Mouse (Mus musculus) lung, postnatal 10 days (tissue): ENCODE measurements around the gene Inhbe.

Source experiments
- DNase-seq: peaks from one replicate; pipeline ENCODE4 v3.0.0; 2021

The Inhbe gene

DNA sequence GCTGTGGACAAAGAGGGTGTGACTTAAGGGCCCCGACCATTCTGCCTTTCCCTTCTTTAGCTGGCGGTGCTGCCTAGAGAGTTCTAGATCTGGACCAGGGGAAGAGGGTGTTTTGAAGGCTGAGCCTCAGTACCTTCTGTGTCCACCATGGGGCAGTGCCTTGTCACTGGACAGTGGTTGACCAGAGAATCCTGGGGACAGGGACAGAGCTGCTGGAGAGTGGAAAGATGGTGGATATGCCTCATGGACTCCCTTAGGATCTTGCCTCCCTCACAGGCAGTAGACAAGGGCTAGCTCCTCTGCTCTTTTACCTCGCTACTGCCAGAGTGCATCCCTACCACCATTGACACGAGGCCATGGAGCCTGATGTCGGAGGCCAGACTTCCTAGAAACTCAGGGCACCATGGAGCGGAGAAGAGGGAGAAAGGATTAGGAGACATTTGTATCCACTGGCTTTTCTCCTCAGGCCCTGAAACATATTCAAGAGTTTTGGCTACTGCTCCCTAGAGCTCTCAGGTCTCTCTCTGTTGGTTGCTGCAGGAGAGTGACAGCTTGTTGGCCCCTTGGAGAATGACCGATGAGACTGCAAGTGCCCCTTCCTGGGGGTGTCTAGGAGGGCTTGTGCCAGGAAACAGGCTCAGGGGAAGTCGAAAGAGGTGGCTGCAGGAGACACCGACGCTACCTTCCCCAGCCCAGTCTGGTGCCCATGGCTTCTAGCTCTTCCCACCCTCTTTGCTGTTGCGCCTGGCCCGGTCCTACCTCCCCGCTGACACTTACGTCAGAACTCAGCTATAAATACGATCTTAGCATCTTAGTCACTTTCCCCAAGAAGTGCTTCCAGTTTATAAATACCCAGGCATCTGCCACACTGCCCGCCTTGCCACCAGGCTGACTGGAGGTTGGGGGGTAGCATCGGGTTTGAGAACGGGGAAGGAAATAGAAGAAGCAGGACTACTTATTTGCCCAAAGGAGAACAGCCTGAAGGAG lies at the start of gene Inhbe:
Gene Inhbe, minus strand, starts transcription at position 503 of the 987 bp plus-strand sequence.
- DNase-seq, result peak; percentile 53

DNA sequence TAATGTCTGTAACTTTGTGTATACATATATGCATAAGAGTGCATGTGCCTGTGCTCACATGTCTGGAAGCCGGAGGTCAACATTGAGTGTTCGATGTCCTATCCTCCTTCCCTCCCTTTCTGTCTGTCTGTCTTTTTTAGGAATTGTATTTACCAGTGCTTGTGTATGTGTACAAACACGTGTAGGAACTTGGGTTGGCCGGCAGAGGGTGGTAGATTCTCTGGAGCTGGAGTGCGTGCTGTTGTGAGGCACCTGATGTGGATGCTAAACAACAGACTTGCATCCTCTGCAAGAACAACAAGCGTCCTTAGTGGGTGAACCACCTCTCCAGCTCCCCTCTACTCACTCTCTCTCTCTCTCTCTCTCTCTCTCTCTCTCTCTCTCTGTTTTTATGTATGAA lies 37.6 kb upstream of the Inhbe start:
- DNase-seq, result no peak

DNA sequence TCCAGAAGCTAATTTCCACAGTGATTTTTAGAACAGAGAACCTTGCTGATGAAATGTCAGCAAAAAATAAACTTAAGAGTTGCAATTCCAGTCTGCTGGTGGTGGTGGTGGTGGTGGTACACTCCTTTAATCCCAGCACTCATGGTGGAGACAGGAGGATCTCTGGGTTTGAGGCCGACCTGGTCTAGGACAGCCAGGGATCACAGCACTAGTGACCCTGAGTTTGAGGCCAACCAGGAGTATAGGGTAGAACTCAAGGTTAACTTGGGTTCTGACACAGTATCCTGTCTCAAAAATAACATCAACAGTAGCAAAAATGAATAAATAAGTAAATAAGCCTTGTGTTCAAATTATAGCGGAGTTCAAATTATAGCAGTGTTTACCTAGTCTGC lies 27.5 kb upstream of the Inhbe start:
- DNase-seq, result no peak

GRCm38 (mm10) chr10:127380767-127381742 lies 26.8 kb upstream of the Inhbe start:
- peak; percentile 76 for DNase-seq

- peak; percentile 96 for DNase-seq
Observed at GRCm38 (mm10) chr10:127380251-127380691, 26.1 kb upstream of the Inhbe start, which contains the start of gene R3hdm2. Gene R3hdm2 (plus strand): TSS chr10:127380327.

DNA sequence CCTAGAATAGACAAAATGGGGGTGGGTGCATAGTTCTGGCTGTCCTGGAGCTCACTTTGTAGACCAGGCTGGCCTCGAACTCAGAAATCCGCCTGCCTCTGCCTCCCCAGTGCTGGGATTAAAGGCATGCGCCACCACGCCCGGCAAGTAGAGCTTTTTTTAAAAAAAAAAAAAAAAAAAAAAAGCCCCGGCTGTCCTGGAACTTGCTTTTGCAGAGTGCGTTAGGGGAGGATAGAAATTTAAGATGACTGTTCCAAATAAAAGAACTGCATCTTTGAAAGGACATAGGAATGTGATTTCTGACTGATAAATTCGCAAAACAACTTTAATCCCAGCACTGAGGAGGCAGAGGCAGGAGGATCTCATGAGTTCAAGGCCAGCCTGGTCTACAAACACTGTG lies 25.4 kb upstream of the Inhbe start:
- DNase-seq, result no peak

GRCm38 (mm10) chr10:127377700-127378099 lies 23.5 kb upstream of the Inhbe start:
- no peak for DNase-seq

GRCm38 (mm10) chr10:127371023-127371422 lies 16.8 kb upstream of the Inhbe start:
- no peak for DNase-seq

DNA sequence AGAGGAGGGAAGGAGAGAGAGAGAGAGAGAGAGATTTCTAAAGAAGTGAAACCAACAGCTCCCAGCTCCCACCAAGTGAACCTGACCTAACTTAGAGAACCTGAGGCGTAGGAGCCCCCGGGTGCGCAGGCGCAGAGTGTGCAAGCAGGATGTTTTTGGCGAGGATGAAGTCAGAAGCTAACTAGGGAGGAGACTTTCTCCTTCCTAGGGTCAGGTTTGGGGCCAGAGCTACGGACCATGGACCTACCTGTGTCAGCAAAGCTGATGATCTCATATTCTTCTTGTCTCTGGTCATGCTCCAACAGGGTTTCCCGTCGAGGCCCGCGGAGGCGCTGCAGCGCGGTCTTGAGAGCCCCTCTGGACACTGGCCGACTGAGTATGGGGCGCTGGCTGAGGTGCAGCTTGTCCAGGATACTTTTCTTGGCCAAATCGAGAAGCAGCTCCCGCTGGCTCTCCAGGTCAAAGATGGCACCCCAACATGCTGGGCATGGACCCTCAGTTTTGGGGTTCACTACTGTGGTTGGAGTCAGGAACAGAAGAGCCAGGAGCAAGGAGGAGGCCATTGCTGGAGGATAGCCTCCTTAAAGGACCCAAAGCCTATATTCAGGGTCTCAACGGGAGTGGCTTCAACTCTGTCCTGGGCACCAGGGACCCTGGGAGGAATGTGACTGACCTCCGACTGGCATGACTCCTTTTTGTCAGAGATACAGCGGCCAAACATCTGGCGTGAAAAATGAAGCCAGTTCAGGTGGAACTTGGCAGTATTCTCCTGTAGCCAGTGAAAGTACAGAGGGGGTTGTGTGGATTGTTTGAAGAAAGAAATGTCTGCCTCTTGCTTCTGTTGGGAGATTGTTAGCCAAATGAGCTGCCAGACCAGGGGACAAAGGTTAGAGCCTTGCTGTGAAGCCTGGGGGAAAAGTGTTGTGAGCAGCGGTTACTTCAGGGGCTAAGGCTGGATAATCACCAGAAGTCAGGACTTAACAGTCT lies 15.9 kb upstream of the Inhbe start, which contains the start of gene Inhbc:
Gene Inhbc, minus strand, starts transcription at position 598 of the 987 bp plus-strand sequence.
- no peak for DNase-seq

DNA sequence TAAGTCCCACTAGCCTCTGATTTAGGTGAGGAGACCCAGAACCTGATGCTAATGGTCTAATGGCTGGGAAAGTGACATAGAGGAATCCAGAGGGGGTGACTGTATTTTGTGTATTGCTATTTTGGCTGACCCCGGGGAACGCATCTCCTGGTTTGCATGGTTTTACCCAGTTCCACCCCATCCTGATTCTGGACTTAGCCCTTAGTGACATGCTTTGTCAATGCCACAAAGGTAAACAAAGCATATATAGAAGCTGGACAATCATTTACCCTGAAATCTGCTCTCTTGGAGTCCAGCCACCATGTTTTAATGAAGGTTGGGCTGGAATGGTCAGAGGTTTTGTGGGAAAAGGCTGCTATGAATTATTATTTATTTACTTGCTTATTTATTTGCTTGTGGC lies 14.1 kb upstream of the Inhbe start:
- no peak for DNase-seq

DNA sequence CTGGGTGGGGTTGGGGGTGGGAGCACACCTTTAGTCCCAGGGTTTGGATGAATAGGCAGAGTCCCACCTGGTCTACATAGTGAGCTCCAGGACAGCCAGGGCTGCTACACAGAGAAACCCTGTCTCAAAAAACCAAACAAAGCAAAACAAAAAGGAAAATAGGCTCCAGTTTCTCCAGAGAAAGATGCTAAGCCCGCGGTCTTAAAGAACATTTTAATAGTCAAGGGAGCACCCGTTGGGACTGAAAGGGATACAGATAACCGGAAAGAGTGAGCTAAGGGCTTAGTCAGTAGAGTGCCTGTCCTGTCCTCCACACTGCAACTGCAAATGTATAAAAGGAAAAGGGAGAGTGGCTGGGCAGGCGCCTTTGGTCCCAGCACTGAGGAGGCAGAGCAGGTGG lies 12.9 kb upstream of the Inhbe start:
- no peak for DNase-seq

GRCm38 (mm10) chr10:127360714-127361113 lies 6.5 kb upstream of the Inhbe start:
- DNase-seq, result no peak

GRCm38 (mm10) chr10:127355336-127355735 lies 1.1 kb upstream of the Inhbe start:
- DNase-seq, result no peak

DNA sequence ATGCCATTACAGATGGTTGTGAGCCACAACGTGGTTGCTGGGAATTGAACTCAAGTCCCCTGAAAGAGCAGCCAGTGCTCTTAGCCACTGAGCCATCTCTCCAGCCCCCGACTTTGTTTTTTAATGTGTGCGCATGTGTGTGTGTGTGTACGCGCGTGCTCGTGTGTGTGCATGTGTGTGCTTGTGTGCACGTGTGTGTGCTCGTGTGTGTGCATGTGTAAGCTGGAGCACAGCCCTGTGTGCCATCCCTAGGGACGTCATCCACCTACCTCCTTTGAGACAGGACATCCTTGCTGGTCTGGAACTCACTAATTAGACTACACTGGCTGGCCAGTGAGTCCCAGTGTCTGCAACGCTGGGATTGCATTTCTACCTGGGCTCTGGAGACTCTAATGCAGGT lies 1.4 kb downstream of the Inhbe start:
- no peak for DNase-seq

- no peak for DNase-seq
Observed at GRCm38 (mm10) chr10:127352187-127352586, 2.0 kb downstream of the Inhbe start.

DNA sequence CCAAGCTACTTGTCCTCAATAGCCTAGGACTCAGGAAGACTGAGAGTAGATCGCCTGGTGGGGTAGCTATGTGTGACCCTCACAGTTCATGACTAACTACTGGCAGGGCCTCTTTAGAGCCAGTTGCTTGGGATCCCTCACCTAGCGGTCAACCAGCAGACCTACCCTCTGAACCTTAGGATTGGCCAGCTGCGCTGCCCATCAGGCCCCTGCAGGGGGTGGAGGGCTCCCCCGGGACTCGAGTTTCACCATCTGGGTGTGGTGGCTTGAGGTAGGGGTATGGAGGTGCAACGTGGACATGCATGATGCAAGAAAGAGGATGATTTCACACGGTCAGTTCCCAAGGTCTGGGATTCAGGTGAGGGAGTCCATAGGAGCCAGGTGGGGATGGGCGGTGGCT lies 2.5 kb downstream of the Inhbe start:
- no peak for DNase-seq

- DNase-seq, result no peak
Observed at GRCm38 (mm10) chr10:127351285-127351595, 3.0 kb downstream of the Inhbe start.

DNA sequence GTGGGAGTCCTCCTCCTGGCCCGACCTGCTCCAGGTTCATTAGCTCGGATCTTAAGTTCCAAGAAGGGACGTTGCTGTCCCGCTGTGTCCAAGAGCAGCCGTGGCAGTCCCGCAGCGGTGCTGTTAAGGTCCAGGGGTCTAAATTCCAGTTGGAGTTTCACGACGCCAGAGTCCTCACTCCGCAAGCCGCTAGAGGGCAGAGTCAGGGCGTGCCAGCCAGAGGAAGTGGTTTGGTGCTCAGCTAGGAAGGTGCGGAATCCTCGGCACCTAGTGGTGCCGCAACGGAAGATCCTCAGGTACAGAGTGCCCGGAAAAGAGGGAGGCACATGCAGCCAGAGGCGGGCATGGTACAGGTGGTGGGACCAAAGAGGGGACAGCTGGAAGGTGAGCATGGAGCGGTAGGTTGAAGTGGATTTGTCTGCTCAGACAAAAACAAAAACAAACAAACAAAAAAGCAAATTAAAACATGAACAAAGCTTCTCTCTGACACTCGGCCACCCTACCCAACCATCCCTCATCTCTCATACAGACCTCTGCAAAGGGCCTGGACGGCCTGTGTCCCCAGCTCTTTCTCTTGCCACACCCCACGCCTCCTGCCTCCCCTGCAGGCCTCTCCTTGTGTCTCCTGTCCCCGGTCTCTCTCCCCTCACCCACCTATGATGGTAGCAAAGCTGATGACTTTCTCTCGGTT lies 3.5 kb downstream of the Inhbe start:
- peak; percentile 80 for DNase-seq

DNA sequence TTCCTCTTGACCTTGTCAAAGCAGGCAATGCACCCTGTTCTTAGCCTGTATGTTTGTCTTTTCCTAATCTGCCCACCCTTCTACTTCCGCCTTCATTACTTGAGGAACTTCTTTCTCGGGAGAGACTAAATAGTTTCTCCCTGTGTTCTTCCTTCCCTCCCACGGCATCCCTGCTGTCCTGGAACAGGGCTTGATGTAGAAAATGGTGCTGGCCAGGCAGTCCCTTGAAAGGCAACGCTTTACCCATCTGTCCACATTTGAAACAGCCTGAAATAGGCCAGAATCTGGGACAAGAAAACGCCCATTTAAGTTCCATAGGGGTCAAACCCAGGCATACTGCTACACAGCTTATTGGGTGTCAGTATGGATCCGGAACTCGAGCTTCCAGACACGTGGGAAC lies 4.4 kb downstream of the Inhbe start:
- no peak for DNase-seq

- DNase-seq, result no peak
Observed at GRCm38 (mm10) chr10:127348957-127349356, 5.3 kb downstream of the Inhbe start.

GRCm38 (mm10) chr10:127346173-127346572 lies 8.0 kb downstream of the Inhbe start:
- no peak for DNase-seq
